Mouse (Mus musculus) lung, embryonic 16.5 days (tissue): Measurements from ENCODE around the gene Edn1. TPM values are rescaled to one million over a fixed set of nuclear protein-coding genes. Genes with fewer than 3 reads are reported as not detected.

Experiments used
- ATAC-seq: fragments of 200-750 bp; cut with Nextera tagmentation; 2 replicates; pipeline ENCODE4 v1.8.0; 2017; ENCODE audit warnings: low read depth, mild to moderate bottlenecking, moderate library complexity
- H3K27ac ChIP-seq: fragments of 300-500 bp; sonication (generic); 2 replicates; pipeline ENCODE4 v1.5.1; 2014; ENCODE audit warnings: mild to moderate bottlenecking, control low read depth, low read length
- H3K27me3 ChIP-seq: fragments of 300-500 bp; sonication (generic); 2 replicates; pipeline ENCODE4 v1.6.1; 2014; ENCODE audit warnings: low read depth, low read length, mixed read lengths; ENCODE audit not compliant: control insufficient read depth, insufficient read depth
- H3K36me3 ChIP-seq: fragments of 300-500 bp; sonication (generic); 2 replicates; pipeline ENCODE4 v1.6.1; 2014; ENCODE audit warnings: low read length; ENCODE audit not compliant: control insufficient read depth, insufficient read depth
- H3K4me1 ChIP-seq: fragments of 300-500 bp; sonication (generic); replicated peaks from 2 replicates; pipeline ENCODE4 v1.6.1; 2014; ENCODE audit warnings: low read length, mixed read lengths; ENCODE audit not compliant: control insufficient read depth, insufficient read depth
- H3K4me2 ChIP-seq: fragments of 300-500 bp; sonication (generic); 2 replicates; pipeline ENCODE4 v1.6.1; 2014; ENCODE audit warnings: low read depth, low read length, control low read depth
- H3K4me3 ChIP-seq: fragments of 300-500 bp; sonication (generic); 2 replicates; pipeline ENCODE4 v1.5.1; 2014; ENCODE audit warnings: mild to moderate bottlenecking, low read length, control low read depth
- H3K9ac ChIP-seq: fragments of 300-500 bp; sonication (generic); 2 replicates; pipeline ENCODE4 v1.6.1; 2014; ENCODE audit warnings: low read length, control low read depth
- H3K9me3 ChIP-seq: fragments of 300-500 bp; sonication (generic); 2 replicates; pipeline ENCODE4 v1.6.1; 2016; ENCODE audit warnings: low read length; ENCODE audit not compliant: control insufficient read depth
- WGBS: fragments of 180-500 bp; shearing (Covaris S2); extraction: QIAGEN DNeasy Blood & Tissue Kit; methylation state at CpG from one replicate; pipeline ENCODE4 v1.1.7; 2014; 5-methylcytosine and 5-hydroxymethylcytosine counted together
- polyA plus RNA-seq: library from polyadenylated mRNA; unstranded; fragments of >200 nt; fragmentation: Nextera tagmentation; extraction: Ambion mirVana; gene quantifications from 2 replicates; pipeline ENCODE4 v1.2.1, GENCODE M21; 2015

Edn1 gene
- polyA plus RNA-seq, 1 experiment from 2014 or later: 9.2 TPM

- Histone ChIP-seq H3K4me3 (no peak overlapping the region), H3K9me3 (no peaks in the 10 kb centered on the region), H3K4me2 (no peak overlapping the region), H3K4me1 (no peaks in the 10 kb centered on the region; the same call in 1 of the 2 replicates), H3K36me3 (no peaks in the 10 kb centered on the region), H3K27me3 (no peaks in the 10 kb centered on the region), H3K9ac (no peak overlapping the region), H3K27ac (no peak overlapping the region)
- WGBS: 58% methylated on average over 2 of the region's 2 CpGs
- no peak for ATAC-seq
These were observed 35.8 kb downstream of the Edn1 start for GRCm38 (mm10) chr13:42337072-42337471.

- Histone ChIP-seq H3K36me3 (no peaks in the 10 kb centered on the region), H3K27ac (no peak overlapping the region), H3K4me2 (no peak overlapping the region), H3K9ac (no peak overlapping the region), H3K27me3 (no peaks in the 10 kb centered on the region), H3K4me1 (no peaks in the 10 kb centered on the region; the same call in 1 of the 2 replicates), H3K9me3 (no peaks in the 10 kb centered on the region), H3K4me3 (no peak overlapping the region)
- WGBS: 50% methylated on average over 2 of the region's 2 CpGs
- no peak for ATAC-seq
These were observed 38.2 kb downstream of the Edn1 start for GRCm38 (mm10) chr13:42339466-42339865.

- no peaks in the 10 kb centered on the region for H3K4me1 ChIP-seq
- H3K4me3 ChIP-seq: no peak overlapping the region
- H3K36me3 ChIP-seq: no peaks in the 10 kb centered on the region
- no peaks in the 10 kb centered on the region for H3K9me3 ChIP-seq
- H3K27ac ChIP-seq: no peak overlapping the region
- ATAC-seq: no peak
- H3K9ac ChIP-seq: no peak overlapping the region
- H3K27me3 ChIP-seq: no peaks in the 10 kb centered on the region
- no peak overlapping the region for H3K4me2 ChIP-seq
- 49% methylated on average over 2 of the region's 2 CpGs for WGBS
These were observed 40.7 kb downstream of the Edn1 start for GRCm38 (mm10) chr13:42341871-42342532.

- Histone ChIP-seq H3K9ac (no peak overlapping the region), H3K27me3 (no peaks in the 10 kb centered on the region), H3K4me3 (no peak overlapping the region), H3K36me3 (no peaks in the 10 kb centered on the region), H3K4me1 (no peaks in the 10 kb centered on the region), H3K9me3 (no peaks in the 10 kb centered on the region), H3K27ac (no peak overlapping the region), H3K4me2 (no peak overlapping the region)
- 74% methylated on average over 7 of the region's 7 CpGs for WGBS
- no peak for ATAC-seq
These were observed 44.2 kb downstream of the Edn1 start for GRCm38 (mm10) chr13:42345439-42345838.

- no peaks in the 10 kb centered on the region for H3K27me3 ChIP-seq
- ATAC-seq: no peak
- no peaks in the 10 kb centered on the region for H3K9me3 ChIP-seq
- no peaks in the 10 kb centered on the region for H3K4me1 ChIP-seq
- H3K4me3 ChIP-seq: no peak overlapping the region
- H3K4me2 ChIP-seq: no peak overlapping the region
- no peaks in the 10 kb centered on the region for H3K36me3 ChIP-seq
- no peak overlapping the region for H3K9ac ChIP-seq
- no peak overlapping the region for H3K27ac ChIP-seq
- 48% methylated on average over 7 of the region's 7 CpGs for WGBS
These were observed 45.1 kb downstream of the Edn1 start for GRCm38 (mm10) chr13:42346414-42346813.

GRCm38 (mm10) chr13:42351675-42352074, 50.4 kb downstream of the Edn1 start:
- Histone ChIP-seq H3K9me3 (no peaks in the 10 kb centered on the region), H3K36me3 (no peaks in the 10 kb centered on the region), H3K4me1 (no peaks in the 10 kb centered on the region), H3K27me3 (no peaks in the 10 kb centered on the region), H3K27ac (no peak overlapping the region), H3K4me2 (no peak overlapping the region), H3K4me3 (no peak overlapping the region), H3K9ac (no peak overlapping the region)
- 53% methylated on average over 7 of the region's 7 CpGs for WGBS
- ATAC-seq: no peak

Other genes starting within 250 kb of the Edn1 start
- 7.6 and 8.6 TPM in 2 replicates for gene Hivep1, start 249.5 kb upstream of the Edn1 start, polyA plus RNA-seq